Mouse (Mus musculus) urinary bladder, postnatal 10 days (tissue): Measurements from ENCODE around the gene Npas3.
A peak's percentile ranks its signal among the peaks of the same experiment; 100 is the strongest.

ENCODE experiments used
- DNase-seq: peaks from one replicate; pipeline ENCODE4 v3.0.0; 2022; ENCODE audit warnings: low spot score

Gene Npas3

DNA sequence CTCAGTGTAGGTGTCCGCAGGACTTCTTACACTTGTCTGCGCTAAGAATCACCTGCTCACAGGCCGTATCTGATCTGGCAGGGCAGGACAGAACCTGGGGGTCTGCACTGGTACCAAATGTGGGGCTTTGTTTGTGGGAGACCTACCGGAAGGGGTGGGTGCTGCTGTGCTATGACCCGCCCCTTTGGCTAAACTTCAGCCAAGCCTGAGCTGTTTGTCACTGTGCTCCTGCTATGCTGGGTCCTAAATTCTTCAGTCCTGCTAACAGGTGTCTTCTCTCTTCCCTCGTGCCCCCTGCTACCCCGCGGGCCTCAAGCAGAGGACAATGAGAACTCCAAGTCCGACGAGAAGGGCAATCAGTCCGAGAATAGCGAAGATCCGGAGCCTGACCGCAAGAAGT is 818.9 kb downstream of the Npas3 start:
- no peak for DNase-seq

DNA sequence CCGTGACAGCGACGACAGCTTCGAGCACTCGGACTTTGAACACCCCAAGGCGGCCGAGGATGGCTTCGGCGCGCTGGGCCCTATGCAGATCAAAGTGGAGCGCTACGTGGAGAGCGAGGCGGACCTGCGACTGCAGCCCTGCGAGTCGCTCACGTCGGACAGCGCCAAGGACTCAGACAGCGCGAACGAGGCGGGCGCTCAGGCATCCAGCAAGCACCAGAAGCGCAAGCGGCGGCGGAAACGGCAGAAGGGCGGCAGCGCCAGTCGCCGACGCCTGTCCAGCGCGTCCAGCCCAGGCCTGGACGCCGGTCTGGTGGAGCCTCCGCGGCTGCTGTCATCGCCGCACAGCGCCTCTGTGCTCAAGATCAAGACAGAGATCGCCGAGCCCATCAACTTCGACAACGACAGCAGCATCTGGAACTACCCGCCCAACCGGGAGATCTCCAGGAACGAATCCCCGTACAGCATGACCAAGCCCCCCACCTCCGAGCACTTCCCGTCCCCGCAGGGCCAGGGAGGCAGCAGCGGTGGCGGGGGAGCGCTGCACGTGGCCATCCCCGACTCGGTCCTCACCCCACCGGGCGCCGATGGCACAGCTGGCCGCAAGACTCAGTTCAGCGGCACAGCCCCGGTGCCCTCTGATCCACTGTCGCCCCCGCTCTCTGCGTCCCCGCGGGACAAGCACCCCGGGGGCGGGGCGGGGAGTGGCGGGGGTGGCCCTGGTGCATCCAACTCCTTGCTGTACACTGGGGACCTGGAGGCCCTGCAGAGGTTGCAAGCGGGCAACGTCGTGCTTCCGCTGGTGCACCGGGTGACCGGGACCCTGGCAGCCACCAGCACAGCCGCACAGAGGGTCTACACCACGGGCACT is 819.6 kb downstream of the Npas3 start:
- no peak for DNase-seq

DNA sequence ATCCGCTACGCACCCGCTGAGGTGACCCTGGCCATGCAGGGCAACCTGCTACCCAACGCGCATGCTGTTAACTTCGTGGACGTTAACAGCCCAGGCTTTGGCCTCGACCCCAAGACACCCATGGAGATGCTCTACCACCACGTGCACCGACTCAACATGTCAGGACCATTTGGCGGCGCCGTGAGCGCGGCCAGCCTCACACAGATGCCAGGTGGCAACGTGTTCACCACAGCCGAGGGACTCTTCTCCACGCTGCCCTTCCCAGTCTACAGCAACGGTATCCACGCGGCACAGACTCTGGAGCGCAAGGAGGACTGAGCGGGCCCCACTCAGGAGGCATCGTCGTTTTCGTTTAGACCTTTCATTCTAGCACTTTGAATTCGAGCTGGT is 820.3 kb downstream of the Npas3 start:
- no peak for DNase-seq

DNA sequence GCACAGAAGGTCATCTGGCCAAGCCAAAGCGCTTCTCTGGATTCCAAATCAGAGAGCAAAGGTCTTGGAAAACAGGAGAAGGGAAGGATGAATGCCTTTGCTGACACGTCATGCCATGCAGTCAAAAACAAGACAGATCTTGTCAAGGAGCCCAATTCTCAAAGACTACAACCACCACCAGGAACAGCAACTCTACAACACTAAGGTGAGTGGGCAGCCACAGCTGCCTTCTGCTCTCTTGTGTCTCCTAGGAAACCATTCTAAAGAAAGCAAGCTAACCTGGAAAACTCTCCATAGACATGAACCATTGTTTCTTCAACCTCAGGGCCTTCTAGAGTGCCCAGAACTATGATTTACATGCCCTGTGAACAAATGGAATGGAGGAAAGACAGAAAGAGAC is 825.5 kb downstream of the Npas3 start:
- DNase-seq = no peak

DNA sequence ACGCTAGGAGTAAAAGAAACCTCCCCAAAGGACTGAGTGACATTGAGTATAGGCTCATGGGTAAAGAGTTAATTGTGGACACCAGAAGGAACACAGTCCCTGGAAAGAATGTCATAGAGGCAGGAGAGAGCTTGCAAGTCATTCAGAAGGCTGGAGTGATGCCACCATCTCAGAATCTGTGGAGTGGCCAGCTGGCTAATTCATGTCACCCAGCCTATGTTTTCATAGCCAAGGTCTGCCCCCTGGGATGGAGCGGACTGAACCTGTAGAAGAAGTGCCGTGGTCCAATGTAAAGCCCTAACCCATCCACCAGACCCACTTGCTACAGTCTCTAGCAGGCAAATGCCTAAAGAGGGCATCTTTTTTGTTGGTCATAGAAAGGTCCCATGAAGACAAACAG is 832.5 kb downstream of the Npas3 start:
- no peak for DNase-seq

DNA sequence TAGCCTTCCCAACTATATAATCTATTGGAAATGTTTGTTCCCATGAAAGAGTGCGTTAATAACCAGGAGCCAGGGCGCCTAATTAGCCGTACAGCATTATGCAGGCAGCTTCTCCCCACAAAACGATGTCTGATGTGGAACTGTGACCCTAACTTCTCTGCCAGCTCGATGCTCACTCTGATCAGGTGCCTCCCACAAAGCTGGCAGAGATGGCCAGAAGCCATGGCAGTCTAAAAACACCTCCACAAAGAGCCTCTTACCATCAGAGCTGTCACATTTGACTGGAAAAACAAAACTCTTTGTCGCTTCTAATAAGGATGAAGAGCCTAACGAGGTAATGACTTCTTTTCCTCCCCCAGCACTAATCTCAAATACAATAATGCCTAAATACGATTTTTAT is 845.3 kb downstream of the Npas3 start:
- no peak for DNase-seq

DNA sequence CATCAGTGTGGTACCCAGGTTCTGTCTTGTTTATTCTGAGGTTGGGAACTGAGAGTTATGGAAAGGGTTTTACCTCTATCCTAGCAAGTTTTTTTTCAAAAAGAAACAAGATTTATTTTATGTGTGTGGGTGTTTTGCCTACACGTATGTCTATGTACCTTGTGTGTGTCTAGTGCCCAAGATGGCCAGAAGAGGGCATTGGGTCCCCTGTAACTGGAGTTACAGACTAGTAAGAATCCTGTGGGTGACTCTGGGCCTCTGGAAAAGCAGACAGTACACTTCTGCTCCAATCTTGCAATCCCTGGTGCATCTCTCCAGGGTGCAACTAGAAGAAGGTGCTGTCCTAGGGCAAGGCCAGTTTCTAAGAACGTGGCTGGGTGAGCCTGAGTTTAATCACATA is 848.0 kb downstream of the Npas3 start:
- no peak for DNase-seq

DNA sequence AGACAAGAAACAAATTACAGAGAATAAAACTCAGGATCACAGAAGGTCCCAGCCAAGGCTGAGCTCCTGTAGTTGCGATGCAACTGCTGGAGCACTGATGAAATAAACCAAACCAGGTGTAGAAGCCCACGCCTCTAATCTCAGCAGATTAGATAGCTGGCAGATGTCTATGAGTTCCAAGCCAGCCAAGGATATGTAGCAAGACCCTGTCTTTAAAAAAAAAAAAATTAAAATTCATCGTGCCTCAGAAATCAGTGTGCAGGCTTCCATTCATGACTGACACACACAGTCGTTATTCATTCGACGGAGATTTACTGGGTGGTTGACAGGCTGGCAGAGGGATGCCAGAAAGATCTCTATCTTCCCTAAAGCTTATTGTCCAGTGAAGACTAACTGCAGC is 849.7 kb downstream of the Npas3 start:
- no peak for DNase-seq

DNA sequence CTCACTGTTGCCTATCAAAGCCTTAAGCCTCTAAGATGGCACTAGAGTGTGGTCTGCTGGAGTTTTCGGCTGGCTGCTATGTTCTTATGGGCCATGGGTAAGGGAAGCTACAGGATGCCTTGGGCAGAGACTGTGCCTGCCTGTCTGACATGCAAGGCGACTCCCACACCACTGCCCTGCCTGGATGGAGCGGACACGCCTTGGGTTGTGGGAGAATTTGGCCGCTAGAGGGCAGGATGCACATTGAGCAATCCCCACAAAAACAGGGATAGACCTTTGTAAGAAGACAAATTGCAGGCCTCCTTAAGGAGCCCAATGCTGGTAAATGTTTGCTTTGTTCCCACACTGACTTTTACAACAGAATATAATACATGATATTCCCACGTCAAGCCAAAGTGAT is 850.3 kb downstream of the Npas3 start:
- DNase-seq = peak; percentile 28

DNA sequence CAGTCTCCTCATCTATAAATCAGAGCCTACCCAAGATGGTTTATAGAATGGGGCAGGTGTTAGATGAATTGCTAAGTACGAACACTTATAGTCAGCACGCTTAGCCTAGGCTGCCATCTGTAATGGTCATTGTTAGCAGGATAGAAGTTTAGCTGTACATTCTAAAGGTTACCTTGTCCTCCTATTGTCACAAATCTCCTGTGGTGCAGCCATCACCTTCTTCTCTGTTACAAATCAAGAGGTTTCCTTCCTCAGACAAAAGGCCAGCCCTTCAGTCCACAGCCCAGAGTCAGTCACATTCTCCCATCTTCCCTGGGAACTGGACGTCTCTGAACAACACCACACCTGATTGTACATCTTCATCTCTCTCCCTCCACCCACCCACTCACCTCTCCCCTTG is 851.0 kb downstream of the Npas3 start:
- no peak for DNase-seq

DNA sequence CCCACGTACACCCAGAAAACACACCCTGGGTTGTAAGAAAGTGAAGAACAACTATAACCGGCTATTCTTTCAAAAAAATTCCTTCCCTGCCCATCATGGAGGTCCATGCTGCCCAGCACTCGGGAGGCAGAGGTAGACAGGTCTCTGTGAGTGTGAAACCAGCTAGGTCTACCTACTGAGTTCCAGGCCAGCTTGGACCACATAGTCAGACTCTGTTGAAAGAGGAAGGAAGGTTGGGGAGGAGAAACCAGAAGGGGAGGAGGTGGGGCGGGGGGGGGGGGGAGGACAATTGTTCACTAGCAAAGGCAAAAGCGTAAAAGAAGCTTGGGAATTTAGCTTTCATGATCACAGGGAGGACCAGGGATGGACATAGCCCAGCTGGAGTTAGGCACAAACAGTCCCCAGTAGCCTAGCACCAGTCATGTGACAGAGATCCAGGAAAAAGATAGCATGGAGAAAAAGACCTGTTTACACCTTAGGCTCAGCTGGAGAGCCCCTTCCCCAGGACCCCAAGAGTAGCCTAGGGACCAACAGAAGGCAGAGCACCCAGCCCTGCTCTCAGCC is 852.9 kb downstream of the Npas3 start:
- no peak for DNase-seq

DNA sequence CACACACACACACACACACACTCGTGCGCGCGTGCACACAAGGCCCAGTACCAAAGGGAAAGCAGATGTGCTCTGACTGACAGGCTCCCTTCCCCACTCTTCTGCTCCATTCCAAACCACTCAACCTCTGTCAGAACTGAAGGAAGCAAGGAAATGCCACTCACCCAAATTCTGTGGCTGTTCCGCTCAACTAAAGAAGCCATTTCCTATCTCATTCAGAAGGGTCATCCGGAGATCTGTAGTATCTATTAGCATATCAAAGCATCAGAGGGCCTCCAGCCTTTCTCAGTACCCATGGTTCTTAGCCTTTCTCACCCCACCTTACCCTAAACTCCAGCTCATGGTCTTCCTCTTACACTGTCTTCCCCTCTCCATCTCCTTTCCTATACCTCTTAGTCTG is 854.0 kb downstream of the Npas3 start:
- no peak for DNase-seq

DNA sequence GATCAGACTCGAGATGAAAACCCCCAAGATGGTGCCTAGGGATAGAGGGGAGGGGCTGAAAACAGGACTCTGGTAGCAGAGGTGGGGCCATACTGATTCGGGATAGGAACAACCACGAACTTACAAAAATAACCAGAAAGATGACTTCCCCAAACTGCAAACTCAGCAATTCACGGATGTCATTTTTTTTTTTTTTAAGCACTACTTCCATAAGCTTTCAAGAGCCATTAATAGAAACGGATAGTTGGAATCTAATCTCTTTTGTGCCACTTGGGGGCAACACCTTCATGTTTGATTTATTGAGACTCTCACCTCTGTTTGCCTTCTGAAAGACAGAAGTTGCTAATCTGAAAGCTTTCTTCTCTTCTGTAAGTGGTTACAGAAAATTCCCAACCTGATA is 857.1 kb downstream of the Npas3 start:
- DNase-seq = no peak

DNA sequence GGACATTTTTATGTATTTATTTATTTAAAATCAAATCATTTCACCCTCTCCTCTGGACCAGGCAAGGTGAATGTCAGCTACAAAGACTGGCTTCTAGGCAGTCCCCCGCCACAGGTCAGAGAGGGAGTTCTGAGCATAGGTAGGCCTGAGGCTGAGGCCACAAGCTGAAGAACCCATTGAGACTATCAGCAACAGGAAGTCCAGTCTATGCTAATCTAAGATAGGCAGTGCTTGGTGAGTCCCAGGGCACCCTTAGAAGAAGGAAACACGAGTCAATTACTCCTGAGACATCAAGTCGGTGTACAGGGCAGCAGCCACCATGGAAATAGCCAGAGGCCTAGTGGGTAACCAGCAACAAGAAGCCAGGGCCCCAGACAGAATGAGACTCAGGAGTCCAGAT is 857.5 kb downstream of the Npas3 start:
- no peak for DNase-seq

DNA sequence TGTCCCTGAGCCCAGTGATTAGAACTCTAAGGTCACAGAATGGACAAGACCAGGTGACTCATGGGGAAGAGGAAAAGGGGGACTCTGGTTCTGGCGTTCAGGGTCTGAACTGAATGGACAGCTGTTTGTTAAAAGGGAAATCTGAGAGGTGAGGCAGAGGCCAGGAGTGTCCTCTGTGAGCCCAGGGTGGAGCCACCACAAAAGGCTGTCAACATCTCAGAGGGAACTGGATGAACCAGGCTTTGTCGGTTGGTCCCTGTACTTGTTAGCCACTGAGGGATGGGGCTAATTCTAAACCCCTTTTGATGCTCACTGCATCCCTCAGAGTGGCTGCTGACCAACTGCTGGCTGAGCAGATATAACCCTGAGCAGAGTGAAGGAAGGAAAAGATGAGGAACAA is 861.9 kb downstream of the Npas3 start:
- DNase-seq = no peak

DNA sequence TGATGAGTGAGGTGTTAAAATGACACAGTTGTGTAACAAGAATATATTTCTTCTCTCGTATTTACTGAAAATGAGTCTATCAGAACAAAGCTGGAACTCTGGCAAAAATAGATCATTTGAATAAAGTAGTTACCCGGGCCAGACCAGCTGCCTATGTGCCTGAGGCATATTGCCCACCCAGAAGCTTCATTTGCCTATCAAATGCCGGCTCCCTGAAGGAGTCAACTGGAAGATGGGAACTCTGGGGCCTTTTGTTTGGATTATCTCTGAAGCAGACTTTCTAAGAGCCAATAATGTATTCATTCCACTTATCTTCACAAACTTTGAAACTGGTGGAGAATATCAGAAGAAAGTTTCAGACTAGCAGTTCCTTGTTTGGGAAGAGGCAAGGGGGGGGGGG is 862.5 kb downstream of the Npas3 start:
- no peak for DNase-seq

DNA sequence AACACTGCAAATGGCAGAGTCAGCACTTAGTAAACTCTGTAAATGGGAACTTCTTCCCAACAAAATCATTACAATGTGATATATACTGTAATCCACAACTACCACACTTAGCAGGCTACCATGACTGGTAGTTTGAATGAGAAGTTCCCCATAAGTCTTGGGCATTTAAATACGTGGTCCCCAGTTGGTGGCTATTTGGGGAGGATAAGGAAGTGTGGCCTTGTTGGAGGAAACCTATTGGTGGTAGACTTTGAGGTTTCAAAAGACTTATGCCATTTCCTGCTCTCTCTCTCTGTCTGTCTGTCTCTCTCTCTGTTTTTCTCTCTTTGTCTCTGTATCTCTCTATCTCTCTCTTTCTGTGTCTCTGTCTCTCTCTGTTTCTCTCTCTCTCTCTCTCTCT is 871.9 kb downstream of the Npas3 start:
- no peak for DNase-seq

DNA sequence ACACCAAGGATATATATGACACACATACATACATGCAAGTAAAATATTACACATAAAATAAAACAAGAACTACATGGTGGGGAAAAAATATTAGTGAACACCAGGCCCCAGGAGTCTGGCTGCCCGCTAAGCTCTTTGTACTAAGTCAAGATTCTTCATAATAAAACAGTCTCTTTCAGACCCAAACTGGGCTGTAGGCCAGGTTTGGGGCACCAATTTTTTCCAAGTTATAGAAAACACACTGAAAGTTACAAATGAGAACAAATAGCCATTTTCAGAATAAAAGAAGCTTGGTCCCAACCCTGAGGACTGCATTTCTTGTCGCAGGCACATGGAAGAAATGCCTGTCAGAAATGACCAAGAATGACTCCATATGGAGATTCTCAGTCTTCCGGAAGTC is 872.8 kb downstream of the Npas3 start:
- no peak for DNase-seq
